Mouse (Mus musculus) bone marrow, adult 2 months (tissue): ENCODE measurements around the gene Fgd4. TPM values are rescaled to one million over a fixed set of nuclear protein-coding genes. Genes with fewer than 3 reads are reported as not detected.
"Not testable (repeated sequence)": the region's sequence is repeated elsewhere in the genome, so short reads cannot be mapped to it uniquely, and the experiment has no call there.

Experiments
- H3K27ac ChIP-seq: fragments of 200-500 bp; 2 replicates; pipeline ENCODE4 v1.5.1; 2012; ENCODE audit warnings: low read depth, mild to moderate bottlenecking, control low read depth, inconsistent platforms, low read length; ENCODE audit not compliant: control insufficient read depth, poor library complexity, insufficient read depth
- H3K4me1 ChIP-seq: fragments of 200-500 bp; 2 replicates; pipeline ENCODE4 v1.6.1; 2011; ENCODE audit warnings: low read length; ENCODE audit not compliant: control insufficient read depth, insufficient read depth
- H3K4me3 ChIP-seq: fragments of 200-500 bp; replicated peaks from 2 replicates; pipeline ENCODE3; 2011; ENCODE audit warnings: mild to moderate bottlenecking, low read depth, low read length, control low read depth; ENCODE audit not compliant: control insufficient read depth
- CTCF ChIP-seq: fragments of 200-500 bp; IDR thresholded peaks from 2 replicates; pipeline ENCODE4 v1.5.1; 2011; ENCODE audit warnings: low read length, control low read depth; ENCODE audit not compliant: control insufficient read depth, insufficient read depth
- POLR2A ChIP-seq: fragments of 200-500 bp; IDR thresholded peaks from 2 replicates; pipeline ENCODE4 v1.6.1; 2011; ENCODE audit warnings: low read depth, mild to moderate bottlenecking, control low read depth, low read length, borderline replicate concordance; ENCODE audit not compliant: control insufficient read depth
- WGBS: fragments of 180-500 bp; shearing (Covaris S2); methylation state at CpG from one replicate; pipeline ENCODE4 v1.1.7; 2018; 5-methylcytosine and 5-hydroxymethylcytosine counted together
- polyA plus RNA-seq: library from polyadenylated mRNA; stranded (reverse); fragments of >200 nt; gene quantifications from 2 replicates; pipeline ENCODE4 v1.2.4, GENCODE M21; 2011; ENCODE audit warnings: low replicate concordance; ENCODE audit not compliant: missing spikeins, insufficient read depth, insufficient read length

Gene Fgd4
- polyA plus RNA-seq, 1 experiment, result 11.9 TPM

- Histone ChIP-seq H3K4me3 (no peak overlapping the region), H3K27ac (no peak overlapping the region), H3K4me1 (no peaks in the 10 kb centered on the region; the same call in 1 of the 2 replicates)
- no peak for TF ChIP-seq CTCF
- TF ChIP-seq POLR2A, result no peak
- WGBS, result 70% methylated on average over 3 of the region's 3 CpGs
These were observed 41.1 kb downstream of the Fgd4 start for GRCm38 (mm10) chr16:16559016-16559877.

- WGBS, result 78% methylated on average over 4 of the region's 4 CpGs
- no peak overlapping the region for H3K4me3 ChIP-seq
- H3K27ac ChIP-seq, result no peak overlapping the region
- no peak for TF ChIP-seq CTCF
- TF ChIP-seq POLR2A, result no peak
- no peaks in the 10 kb centered on the region; the same call in 1 of the 2 replicates for H3K4me1 ChIP-seq
These were observed 42.6 kb downstream of the Fgd4 start for GRCm38 (mm10) chr16:16557738-16558137.

GRCm38 (mm10) chr16:16554098-16554497 lies 46.3 kb downstream of the Fgd4 start:
- Histone ChIP-seq H3K4me3 (no peak overlapping the region), H3K27ac (no peak overlapping the region), H3K4me1 (no peaks in the 10 kb centered on the region; the same call in 1 of the 2 replicates)
- 89% methylated on average over 2 of the region's 2 CpGs for WGBS
- no peak for TF ChIP-seq POLR2A
- no peak for TF ChIP-seq CTCF

GRCm38 (mm10) chr16:16552197-16552596 lies 48.2 kb downstream of the Fgd4 start:
- Histone ChIP-seq H3K4me1 (no peaks in the 10 kb centered on the region), H3K27ac (no peak overlapping the region), H3K4me3 (no peak overlapping the region)
- TF ChIP-seq CTCF (no peak), POLR2A (no peak)
- 59% methylated on average over 2 of the region's 2 CpGs for WGBS

DNA sequence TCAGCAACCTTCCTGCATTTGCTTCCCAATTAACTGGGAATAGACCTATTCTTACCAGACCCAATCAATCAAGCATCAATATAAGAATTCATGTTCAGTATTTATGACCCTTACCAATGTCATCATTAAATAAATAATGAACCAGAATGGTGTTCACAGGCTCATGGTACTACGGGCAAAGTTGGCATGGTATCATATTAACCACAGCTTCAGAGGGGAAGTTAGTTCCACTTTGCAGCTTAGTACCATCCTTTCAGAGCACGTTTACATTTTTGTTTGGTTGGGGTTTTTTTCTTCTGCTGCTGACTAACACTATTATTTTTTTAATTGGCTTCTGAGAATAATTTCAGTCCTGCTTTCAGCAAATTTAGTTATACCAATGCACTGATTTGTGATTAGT lies 51.2 kb downstream of the Fgd4 start:
- TF ChIP-seq POLR2A, result no peak
- no peak for TF ChIP-seq CTCF
- 1% methylated on average over 2 of the region's 2 CpGs for WGBS
- Histone ChIP-seq H3K27ac (no peak overlapping the region), H3K4me3 (no peak overlapping the region), H3K4me1 (no peaks in the 10 kb centered on the region)

GRCm38 (mm10) chr16:16546657-16547056 lies 53.7 kb downstream of the Fgd4 start:
- Histone ChIP-seq H3K4me3 (no peak overlapping the region), H3K4me1 (no peaks in the 10 kb centered on the region), H3K27ac (no peak overlapping the region)
- no peak for TF ChIP-seq CTCF
- no peak for TF ChIP-seq POLR2A
- 81% methylated on average over 1 of the region's 1 CpGs for WGBS

DNA sequence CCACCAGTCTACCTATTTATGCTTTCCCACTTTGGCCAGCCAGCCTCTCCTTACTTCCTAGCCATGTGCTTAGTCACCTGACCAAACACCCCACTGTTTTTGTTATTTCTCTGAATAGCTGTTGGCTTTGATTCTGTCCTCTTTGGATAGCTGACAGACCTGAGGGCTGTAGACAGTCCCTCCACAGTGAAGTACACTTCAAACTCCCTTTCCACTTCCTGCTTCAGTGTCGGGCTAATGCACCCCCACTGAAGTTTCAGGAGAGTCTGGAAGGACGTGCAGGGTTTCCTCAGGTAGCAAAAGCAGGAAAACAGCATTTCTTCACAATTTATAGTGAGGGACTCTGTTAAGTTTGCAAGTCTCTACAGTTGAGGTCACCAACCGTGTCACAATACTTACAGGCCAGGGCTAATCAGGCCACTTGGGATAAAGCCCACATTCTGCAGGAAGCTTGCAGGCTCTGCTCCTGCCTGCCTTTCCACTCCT lies 57.4 kb downstream of the Fgd4 start:
- Histone ChIP-seq H3K4me1 (no peaks in the 10 kb centered on the region), H3K4me3 (no peak overlapping the region), H3K27ac (no peak overlapping the region)
- WGBS, result 27% methylated on average over 3 of the region's 3 CpGs
- no peak for TF ChIP-seq POLR2A
- TF ChIP-seq CTCF, result no peak

DNA sequence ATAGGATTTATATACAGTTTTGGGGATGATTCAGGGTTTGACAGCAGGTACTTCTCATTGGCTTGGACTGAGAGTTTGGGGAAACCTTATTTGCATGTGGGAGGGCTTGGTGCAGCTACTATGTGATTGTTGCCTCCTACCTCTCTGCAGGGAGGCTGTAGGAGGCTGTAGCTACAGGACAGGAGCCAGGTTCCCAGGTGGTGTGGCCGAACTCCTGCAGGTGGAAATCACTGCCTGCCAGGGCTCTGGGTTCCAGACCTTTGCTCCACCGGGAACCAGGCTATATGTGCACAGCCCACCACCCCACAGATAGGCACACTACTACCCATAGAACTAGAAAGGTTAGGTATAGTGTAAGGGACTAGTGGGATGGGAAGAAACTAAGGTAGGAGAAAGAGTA lies 61.0 kb downstream of the Fgd4 start:
- H3K4me1 ChIP-seq, H3K4me3 ChIP-seq, H3K27ac ChIP-seq: not testable (repeated sequence)
- WGBS, result 90% methylated on average over 2 of the region's 2 CpGs
